In the genomic region with DNA sequence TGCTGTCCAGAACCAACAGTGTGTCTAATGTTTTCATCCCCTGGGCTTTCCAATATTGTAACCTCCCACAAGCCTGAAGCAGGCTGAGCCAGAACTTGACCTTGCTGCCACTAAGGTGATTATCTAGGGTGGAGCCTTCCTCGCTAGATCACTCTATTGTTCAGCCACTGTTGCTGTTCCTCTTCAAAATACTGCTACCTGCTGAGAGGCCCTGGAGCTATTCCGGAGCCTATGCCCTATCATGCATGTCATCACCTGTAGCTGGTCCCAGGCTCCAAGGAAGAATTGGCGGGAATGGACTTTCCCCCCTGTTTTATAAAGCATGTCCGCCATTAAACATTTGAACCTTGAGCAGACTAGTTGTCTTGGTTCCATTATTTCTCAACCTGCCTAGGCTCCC, we compare ENCODE assay signal across 13 mouse cellular contexts. TPM values are rescaled to one million over a fixed set of nuclear protein-coding genes. Genes with fewer than 3 reads are reported as not detected.
"Had no signal": no experiment of that assay in that cellular context is flagged by ENCODE, and none has a peak within 500 bp of the region (broad histone marks: within the 10 kb centered on the region; RNA-seq: fewer than 3 reads in every experiment).

No protein-coding gene starts in this region.

RNA-seq across cellular contexts. Expression of a gene that starts 7.8 kb away (rescaled TPM):
- polyA plus RNA-seq: neural tube, embryonic 13.5 days; neural tube, embryonic 14.5 days; neural tube, embryonic 15.5 days; small intestine, adult 2 months; spleen, adult 2 months; stomach, embryonic 14.5 days; stomach, embryonic 15.5 days; stomach, embryonic 16.5 days; stomach, postnatal 0 days; testis, adult 2 months; thymus, adult 2 months; thymus, postnatal 0 days; urinary bladder, adult 2 months had no signal

RNA-seq across cellular contexts. Expression of a gene that starts 27.4 kb away (rescaled TPM):
- polyA plus RNA-seq: small intestine, adult 2 months; spleen, adult 2 months; stomach, embryonic 15.5 days; stomach, embryonic 16.5 days; stomach, postnatal 0 days had no signal

RNA-seq across cellular contexts. Expression of a gene that starts 27.8 kb away (rescaled TPM):
- polyA plus RNA-seq: neural tube, embryonic 13.5 days; neural tube, embryonic 14.5 days; neural tube, embryonic 15.5 days; small intestine, adult 2 months; spleen, adult 2 months; stomach, embryonic 14.5 days; stomach, embryonic 15.5 days; stomach, embryonic 16.5 days; stomach, postnatal 0 days; testis, adult 2 months; thymus, adult 2 months; thymus, postnatal 0 days; urinary bladder, adult 2 months had no signal

RNA-seq across cellular contexts. Expression of a gene that starts 38.6 kb away (rescaled TPM):
- polyA plus RNA-seq: neural tube, embryonic 13.5 days; neural tube, embryonic 14.5 days; neural tube, embryonic 15.5 days; small intestine, adult 2 months; spleen, adult 2 months; stomach, embryonic 14.5 days; stomach, embryonic 15.5 days; stomach, embryonic 16.5 days; stomach, postnatal 0 days; testis, adult 2 months; thymus, adult 2 months; thymus, postnatal 0 days; urinary bladder, adult 2 months had no signal

RNA-seq across cellular contexts. Expression of a gene that starts 48.7 kb away (rescaled TPM):
- polyA plus RNA-seq: neural tube, embryonic 13.5 days; neural tube, embryonic 14.5 days; neural tube, embryonic 15.5 days; small intestine, adult 2 months; spleen, adult 2 months; stomach, embryonic 14.5 days; stomach, embryonic 15.5 days; stomach, embryonic 16.5 days; stomach, postnatal 0 days; testis, adult 2 months; thymus, adult 2 months; thymus, postnatal 0 days; urinary bladder, adult 2 months had no signal
